Mouse (Mus musculus) embryonic facial prominence, embryonic 14.5 days (tissue): ENCODE results near the gene Mtcl1. TPM values are rescaled to one million over a fixed set of nuclear protein-coding genes. Genes with fewer than 3 reads are reported as not detected.
"Not testable (repeated sequence)": the region's sequence is repeated elsewhere in the genome, so short reads cannot be mapped to it uniquely, and the experiment has no call there.

Experiments
- ATAC-seq: fragments of 200-750 bp; cut with Nextera tagmentation; 2 replicates; pipeline ENCODE4 v1.8.0; 2017; ENCODE audit warnings: low read depth, moderate number of reproducible peaks, moderate TSS enrichment
- DNase-seq: peaks from one replicate; pipeline ENCODE4 v3.0.0-alpha.2; 2015; ENCODE audit warnings: low spot score
- H3K27ac ChIP-seq: fragments of 300-500 bp; sonication (generic); replicated peaks from 2 replicates; pipeline ENCODE4 v1.5.1; 2014; ENCODE audit warnings: low read depth, mild to moderate bottlenecking, low read length, moderate library complexity
- H3K27me3 ChIP-seq: fragments of 300-500 bp; sonication (generic); replicated peaks from 2 replicates; pipeline ENCODE4 v1.6.1; 2014; ENCODE audit warnings: low read length; ENCODE audit not compliant: control insufficient read depth, insufficient read depth
- H3K36me3 ChIP-seq: fragments of 300-500 bp; sonication (generic); 2 replicates; pipeline ENCODE4 v1.6.1; 2014; ENCODE audit warnings: low read length, mixed read lengths; ENCODE audit not compliant: control insufficient read depth, insufficient read depth
- H3K4me1 ChIP-seq: fragments of 300-500 bp; sonication (generic); 2 replicates; pipeline ENCODE4 v1.6.1; 2014; ENCODE audit warnings: antibody characterized with exemption, low read length; ENCODE audit not compliant: control insufficient read depth, insufficient read depth
- H3K4me2 ChIP-seq: fragments of 300-500 bp; sonication (generic); 2 replicates; pipeline ENCODE4 v1.6.1; 2014; ENCODE audit warnings: low read depth, mild to moderate bottlenecking, low read length, moderate library complexity, mixed read lengths
- H3K4me3 ChIP-seq: fragments of 300-500 bp; sonication (generic); 2 replicates; pipeline ENCODE4 v1.5.1; 2014; ENCODE audit warnings: low read depth, mild to moderate bottlenecking, low read length
- H3K9ac ChIP-seq: fragments of 300-500 bp; sonication (generic); 2 replicates; pipeline ENCODE4 v1.6.1; 2014; ENCODE audit warnings: low read depth, mild to moderate bottlenecking, low read length, moderate library complexity, mixed read lengths
- H3K9me3 ChIP-seq: fragments of 300-500 bp; sonication (generic); 2 replicates; pipeline ENCODE4 v1.6.1; 2016; ENCODE audit warnings: low read length; ENCODE audit not compliant: control insufficient read depth
- WGBS: fragments of 180-500 bp; shearing (Covaris S2); extraction: QIAGEN DNeasy Blood & Tissue Kit; methylation state at CpG from one replicate; pipeline ENCODE4 v1.1.7; 2014; 5-methylcytosine and 5-hydroxymethylcytosine counted together
- polyA plus RNA-seq: library from polyadenylated mRNA; unstranded; fragments of >200 nt; fragmentation: Nextera tagmentation; extraction: Ambion mirVana; gene quantifications from 2 replicates; pipeline ENCODE4 v1.2.1, GENCODE M21; 2014

The Mtcl1 gene
- polyA plus RNA-seq, 1 experiment from 2014 or later, result 8.8 TPM

GRCm38 (mm10) chr17:66439888-66440287 is 9.7 kb downstream of the Mtcl1 start:
- WGBS, result 75% methylated on average over 8 of the region's 8 CpGs

GRCm38 (mm10) chr17:66439051-66439753 is 10.3 kb downstream of the Mtcl1 start:
- no peak overlapping the region for H3K4me3 ChIP-seq
- DNase-seq (peak; percentile 53), ATAC-seq (peak; percentile 66)
- H3K9me3 ChIP-seq, result no peaks in the 10 kb centered on the region
- peaks cover 10% of the 10 kb centered on the region for H3K4me1 ChIP-seq
- peak overlapping the region; percentile 11; the same call in 1 of the 2 replicates for H3K27ac ChIP-seq
- H3K27me3 ChIP-seq, result no peaks in the 10 kb centered on the region
- 15% methylated on average over 11 of the region's 11 CpGs for WGBS
- peak overlapping the region; percentile 15; the same call in 1 of the 2 replicates for H3K9ac ChIP-seq
- peaks cover 3% of the 10 kb centered on the region; the same call in 1 of the 2 replicates for H3K36me3 ChIP-seq
- H3K4me2 ChIP-seq, result peak overlapping the region; percentile 10

More at GRCm38 (mm10) chr17:66439888-66440287, 9.7 kb downstream of the Mtcl1 start:
- H3K4me1 ChIP-seq, result peaks cover 10% of the 10 kb centered on the region
- H3K36me3 ChIP-seq, result peaks cover 3% of the 10 kb centered on the region; the same call in 1 of the 2 replicates
- DNase-seq (no peak), ATAC-seq (no peak)
- H3K4me3 ChIP-seq, result no peak overlapping the region
- no peaks in the 10 kb centered on the region for H3K27me3 ChIP-seq
- H3K9me3 ChIP-seq, result no peaks in the 10 kb centered on the region
- 0 out of 2 replicates have a peak overlapping the region, but pooled peaks have one; percentile 11 for H3K27ac ChIP-seq
- H3K9ac ChIP-seq, result no peak overlapping the region
- H3K4me2 ChIP-seq, result no peak overlapping the region

- Histone ChIP-seq H3K27me3 (no peaks in the 10 kb centered on the region), H3K36me3 (peaks cover 3% of the 10 kb centered on the region; the same call in 1 of the 2 replicates), H3K27ac (no peak overlapping the region), H3K4me2 (no peak overlapping the region), H3K9ac (no peak overlapping the region), H3K4me1 (peaks cover 10% of the 10 kb centered on the region), H3K4me3 (no peak overlapping the region), H3K9me3 (no peaks in the 10 kb centered on the region)
- ATAC-seq, result no peak
- 90% methylated on average over 12 of the region's 12 CpGs for WGBS
- no peak for DNase-seq
These were observed 11.4 kb downstream of the Mtcl1 start for GRCm38 (mm10) chr17:66438137-66438536.

DNA sequence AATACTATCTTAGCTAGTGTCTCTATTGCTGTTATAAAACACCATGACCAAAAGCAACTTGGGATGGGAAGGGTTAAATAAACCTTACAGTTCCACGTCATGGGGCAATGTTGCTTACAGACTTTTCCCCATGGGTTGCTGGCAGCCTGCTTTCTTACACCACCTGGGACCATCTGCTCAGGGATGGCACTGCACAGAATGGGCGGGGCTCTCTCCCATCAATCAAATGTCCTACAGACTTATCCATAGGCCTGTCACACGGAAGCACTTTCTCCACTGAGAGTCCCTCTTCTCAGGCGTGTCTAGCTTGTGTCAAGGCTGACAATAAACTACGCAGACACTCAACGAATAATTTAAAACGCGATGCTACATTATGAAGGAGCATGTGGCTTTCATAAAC is 12.7 kb downstream of the Mtcl1 start:
- no peaks in the 10 kb centered on the region for H3K27me3 ChIP-seq
- H3K9me3 ChIP-seq, result no peaks in the 10 kb centered on the region
- no peak overlapping the region for H3K4me3 ChIP-seq
- 70% methylated on average over 8 of the region's 8 CpGs for WGBS
- peak; percentile 61; the same call in 1 of the 2 replicates for ATAC-seq
- H3K9ac ChIP-seq, result no peak overlapping the region
- H3K4me2 ChIP-seq, result no peak overlapping the region
- peaks cover 10% of the 10 kb centered on the region for H3K4me1 ChIP-seq
- peaks cover 3% of the 10 kb centered on the region; the same call in 1 of the 2 replicates for H3K36me3 ChIP-seq
- H3K27ac ChIP-seq, result no peak overlapping the region
- DNase-seq, result peak; percentile 46

- WGBS, result 93% methylated on average over 15 of the region's 15 CpGs
- H3K4me2 ChIP-seq, result no peak overlapping the region
These were observed 13.6 kb downstream of the Mtcl1 start for GRCm38 (mm10) chr17:66435982-66436381.

DNA sequence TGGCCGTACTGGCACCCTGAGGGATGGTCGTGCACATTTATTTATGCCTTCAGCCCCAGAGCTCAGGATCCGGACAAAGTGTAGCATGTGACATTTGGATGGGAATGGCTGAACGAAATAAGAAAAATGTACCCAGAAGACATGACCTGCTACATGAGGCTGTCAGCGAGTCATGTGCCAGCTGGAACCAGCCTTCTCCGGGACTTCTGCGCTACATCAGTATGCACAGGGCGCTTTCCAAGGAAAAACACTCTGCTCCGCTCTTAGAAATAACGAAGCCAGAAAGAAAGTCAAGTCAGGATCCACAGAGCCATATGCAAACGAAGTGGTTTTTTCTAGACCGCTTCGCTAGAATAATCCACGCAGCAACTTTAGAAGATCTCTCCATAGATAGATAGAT is 14.5 kb downstream of the Mtcl1 start:
- H3K9ac ChIP-seq, result no peak overlapping the region
- peaks cover 10% of the 10 kb centered on the region for H3K4me1 ChIP-seq
- no peak overlapping the region for H3K4me2 ChIP-seq
- no peaks in the 10 kb centered on the region for H3K27me3 ChIP-seq
- ATAC-seq, result no peak
- no peak for DNase-seq
- no peaks in the 10 kb centered on the region for H3K9me3 ChIP-seq
- WGBS, result 92% methylated on average over 14 of the region's 14 CpGs
- H3K4me3 ChIP-seq, result no peak overlapping the region
- H3K27ac ChIP-seq, result no peak overlapping the region
- H3K36me3 ChIP-seq, result peaks cover 3% of the 10 kb centered on the region; the same call in 1 of the 2 replicates

More at GRCm38 (mm10) chr17:66435982-66436381, 13.6 kb downstream of the Mtcl1 start:
- Histone ChIP-seq H3K4me1 (peaks cover 10% of the 10 kb centered on the region), H3K9me3 (no peaks in the 10 kb centered on the region), H3K36me3 (peaks cover 3% of the 10 kb centered on the region; the same call in 1 of the 2 replicates), H3K9ac (no peak overlapping the region), H3K27me3 (no peaks in the 10 kb centered on the region), H3K4me3 (no peak overlapping the region), H3K27ac (no peak overlapping the region)
- DNase-seq (no peak), ATAC-seq (no peak)

GRCm38 (mm10) chr17:66434566-66434965 is 15.0 kb downstream of the Mtcl1 start:
- Histone ChIP-seq H3K36me3 (peaks cover 3% of the 10 kb centered on the region; the same call in 1 of the 2 replicates), H3K27ac (no peak overlapping the region), H3K4me1 (peaks cover 6% of the 10 kb centered on the region), H3K4me3 (no peak overlapping the region), H3K9me3 (no peaks in the 10 kb centered on the region), H3K27me3 (no peaks in the 10 kb centered on the region), H3K9ac (no peak overlapping the region), H3K4me2 (no peak overlapping the region)
- WGBS, result 82% methylated on average over 7 of the region's 7 CpGs
- no peak for ATAC-seq
- DNase-seq, result no peak

GRCm38 (mm10) chr17:66424601-66425000 is 24.9 kb downstream of the Mtcl1 start:
- H3K9me3 ChIP-seq, DNase-seq, H3K4me1 ChIP-seq, H3K36me3 ChIP-seq, H3K27ac ChIP-seq, H3K27me3 ChIP-seq, H3K4me3 ChIP-seq, ATAC-seq, H3K9ac ChIP-seq, H3K4me2 ChIP-seq: not testable (repeated sequence)
- 90% methylated on average over 4 of the region's 4 CpGs for WGBS
